Mouse (Mus musculus) neutrophil, adult 5-6 weeks (primary cell): ENCODE measurements around the gene Lrig2. TPM values are rescaled to one million over a fixed set of nuclear protein-coding genes. Genes with fewer than 3 reads are reported as not detected.

Experiments used
- ATAC-seq: fragments of 151-379, 151-347 bp; 2 replicates; pipeline ENCODE4 v1.8.0; 2017; ENCODE audit warnings: mild to moderate bottlenecking, moderate TSS enrichment; ENCODE audit not compliant: insufficient number of reproducible peaks, poor library complexity, low FRiP score, severe bottlenecking; ENCODE audit errors: extremely low read depth
- total RNA-seq: library from RNA; stranded (forward); fragments of 200-1000 nt; gene quantifications from 2 replicates; pipeline ENCODE4 v1.2.3, GENCODE M21; 2017

Gene Lrig2
- total RNA-seq, 1 experiment from 2014 or later = 47.0 TPM

- no peak for ATAC-seq
Measured at GRCm38 (mm10) chr3:104396736-104397081, 115.0 kb downstream of the Lrig2 start.

- ATAC-seq = no peak
Measured at GRCm38 (mm10) chr3:104396067-104396735, 115.5 kb downstream of the Lrig2 start.

GRCm38 (mm10) chr3:104390072-104390471 lies 121.6 kb downstream of the Lrig2 start:
- ATAC-seq = no peak

- no peak for ATAC-seq
Measured at GRCm38 (mm10) chr3:104389449-104389848, 122.3 kb downstream of the Lrig2 start.

- no peak for ATAC-seq
Measured at GRCm38 (mm10) chr3:104385587-104385986, 126.1 kb downstream of the Lrig2 start.

- no peak for ATAC-seq
Measured at GRCm38 (mm10) chr3:104383681-104384341, 127.9 kb downstream of the Lrig2 start.

- ATAC-seq = no peak
Measured at GRCm38 (mm10) chr3:104378228-104378627, 133.5 kb downstream of the Lrig2 start.

- no peak for ATAC-seq
Measured at GRCm38 (mm10) chr3:104373907-104374306, 137.8 kb downstream of the Lrig2 start.

- ATAC-seq = no peak
Measured at GRCm38 (mm10) chr3:104372374-104372773, 139.3 kb downstream of the Lrig2 start.

GRCm38 (mm10) chr3:104367912-104368311 lies 143.8 kb downstream of the Lrig2 start:
- no peak for ATAC-seq

- ATAC-seq = no peak
Measured at GRCm38 (mm10) chr3:104361814-104362213, 149.9 kb downstream of the Lrig2 start.

GRCm38 (mm10) chr3:104360325-104360724 lies 151.4 kb downstream of the Lrig2 start:
- no peak for ATAC-seq

GRCm38 (mm10) chr3:104359225-104360135 lies 152.2 kb downstream of the Lrig2 start:
- no peak for ATAC-seq

- no peak for ATAC-seq
Measured at GRCm38 (mm10) chr3:104358747-104359146, 153.0 kb downstream of the Lrig2 start.

GRCm38 (mm10) chr3:104356106-104356505 lies 155.6 kb downstream of the Lrig2 start:
- no peak for ATAC-seq

- no peak for ATAC-seq
Measured at GRCm38 (mm10) chr3:104353884-104354283, 157.8 kb downstream of the Lrig2 start.

GRCm38 (mm10) chr3:104352358-104353060 lies 159.2 kb downstream of the Lrig2 start:
- ATAC-seq = no peak

GRCm38 (mm10) chr3:104350253-104350945 lies 161.3 kb downstream of the Lrig2 start:
- ATAC-seq = no peak

GRCm38 (mm10) chr3:104349847-104350228 lies 161.9 kb downstream of the Lrig2 start:
- no peak for ATAC-seq
